Mouse (Mus musculus) intestine, embryonic 14.5 days (tissue): ENCODE measurements around the gene Kcnh1. TPM values are rescaled to one million over a fixed set of nuclear protein-coding genes. Genes with fewer than 3 reads are reported as not detected.

ENCODE experiments used
- ATAC-seq: fragments of 200-750 bp; cut with Nextera tagmentation; replicated peaks from 2 replicates; pipeline ENCODE4 v1.8.0; 2017; ENCODE audit warnings: low read depth, moderate number of reproducible peaks, moderate TSS enrichment, moderate library complexity; ENCODE audit not compliant: low FRiP score, low TSS enrichment
- DNase-seq: peaks from one replicate; pipeline ENCODE4 v3.0.0-alpha.2; 2018; ENCODE audit warnings: low spot score
- H3K27ac ChIP-seq: fragments of 300-500 bp; sonication (generic); 2 replicates; pipeline ENCODE4 v1.5.1; 2014; ENCODE audit warnings: low read depth, mild to moderate bottlenecking, control low read depth
- H3K27me3 ChIP-seq: fragments of 300-500 bp; sonication (generic); replicated peaks from 2 replicates; pipeline ENCODE4 v1.6.1; 2014; ENCODE audit warnings: low read length, control low read depth; ENCODE audit not compliant: control insufficient read depth, insufficient read depth
- H3K36me3 ChIP-seq: fragments of 300-500 bp; sonication (generic); 2 replicates; pipeline ENCODE4 v1.6.1; 2014; ENCODE audit warnings: low read length, control low read depth; ENCODE audit not compliant: control insufficient read depth, insufficient read depth
- H3K4me1 ChIP-seq: fragments of 300-500 bp; sonication (generic); replicated peaks from 2 replicates; pipeline ENCODE4 v1.6.1; 2014; ENCODE audit warnings: low read length, control low read depth, mixed read lengths; ENCODE audit not compliant: control insufficient read depth, insufficient read depth
- H3K4me2 ChIP-seq: fragments of 300-500 bp; sonication (generic); 2 replicates; pipeline ENCODE4 v1.6.1; 2014; ENCODE audit warnings: low read length
- H3K4me3 ChIP-seq: fragments of 300-500 bp; sonication (generic); 2 replicates; pipeline ENCODE4 v1.5.1; 2014; ENCODE audit warnings: low read depth, low read length, control low read depth, mixed read lengths
- H3K9ac ChIP-seq: fragments of 300-500 bp; sonication (generic); 2 replicates; pipeline ENCODE4 v1.6.1; 2014; ENCODE audit warnings: mild to moderate bottlenecking, low read length
- H3K9me3 ChIP-seq: fragments of 300-500 bp; sonication (generic); 2 replicates; pipeline ENCODE4 v1.6.1; 2016; ENCODE audit warnings: low read length, control low read depth; ENCODE audit not compliant: control insufficient read depth
- WGBS: fragments of 180-500 bp; shearing (Covaris S2); extraction: QIAGEN DNeasy Blood & Tissue Kit; methylation state at CpG from one replicate; pipeline ENCODE4 v1.1.7; 2014; 5-methylcytosine and 5-hydroxymethylcytosine counted together
- polyA plus RNA-seq: library from polyadenylated mRNA; unstranded; fragments of >200 nt; fragmentation: Nextera tagmentation; extraction: Ambion mirVana; gene quantifications from 2 replicates; pipeline ENCODE4 v1.2.1, GENCODE M21; 2014

Kcnh1 gene
- polyA plus RNA-seq, 1 experiment from 2014 or later = 0.85 TPM

DNA sequence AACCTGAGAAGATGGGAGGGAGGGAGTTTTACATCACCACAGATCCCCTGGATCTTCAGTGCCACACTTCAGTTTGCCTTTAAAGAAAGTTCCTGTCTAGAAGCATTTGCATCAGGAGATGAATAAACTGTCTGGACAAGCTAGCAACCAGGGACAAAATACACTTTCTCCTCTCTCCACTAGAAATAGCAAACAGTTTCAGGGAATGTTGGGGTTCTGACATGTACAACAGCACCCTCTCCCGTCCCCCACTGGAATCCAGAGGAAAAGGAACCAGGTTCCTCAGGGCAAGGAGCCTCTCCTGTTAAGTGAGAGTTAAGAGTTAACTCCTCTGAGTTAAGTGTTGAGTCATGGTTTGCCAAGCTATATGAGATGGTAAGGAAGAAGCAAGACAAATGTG is 356.3 kb downstream of the Kcnh1 start:
- no peaks in the 10 kb centered on the region for H3K36me3 ChIP-seq
- H3K9me3 ChIP-seq = no peaks in the 10 kb centered on the region
- WGBS = 34% methylated on average over 1 of the region's 1 CpGs
- no peaks in the 10 kb centered on the region for H3K27me3 ChIP-seq
- ATAC-seq (no peak), DNase-seq (no peak)
- no peak overlapping the region for H3K4me2 ChIP-seq
- H3K4me3 ChIP-seq = no peak overlapping the region
- H3K27ac ChIP-seq = no peak overlapping the region
- H3K9ac ChIP-seq = no peak overlapping the region
- no peaks in the 10 kb centered on the region for H3K4me1 ChIP-seq

DNA sequence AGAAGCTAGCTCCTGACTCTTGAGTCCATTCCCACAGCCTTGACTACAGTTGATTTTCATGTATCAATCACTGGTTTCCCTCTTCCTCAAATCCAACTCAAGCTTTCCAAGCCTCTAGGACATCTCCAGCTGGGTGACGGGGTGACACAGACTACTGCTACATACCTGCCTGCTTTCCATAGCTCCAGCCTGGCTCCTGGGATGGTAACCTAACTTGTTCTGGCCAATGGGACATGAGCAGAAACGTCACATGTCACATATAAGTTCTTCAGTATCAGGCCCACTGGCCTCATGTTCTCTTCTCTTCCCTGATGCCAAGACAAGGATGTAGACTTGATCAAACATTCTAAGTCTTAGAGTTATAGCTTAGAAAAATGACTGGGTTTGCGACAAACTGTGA is 360.0 kb downstream of the Kcnh1 start:
- no peaks in the 10 kb centered on the region for H3K4me1 ChIP-seq
- H3K4me3 ChIP-seq = no peak overlapping the region
- 87% methylated on average over 3 of the region's 3 CpGs for WGBS
- no peak overlapping the region for H3K9ac ChIP-seq
- no peaks in the 10 kb centered on the region for H3K27me3 ChIP-seq
- DNase-seq (no peak), ATAC-seq (no peak)
- no peaks in the 10 kb centered on the region for H3K9me3 ChIP-seq
- no peaks in the 10 kb centered on the region for H3K36me3 ChIP-seq
- H3K27ac ChIP-seq = no peak overlapping the region
- H3K4me2 ChIP-seq = no peak overlapping the region

DNA sequence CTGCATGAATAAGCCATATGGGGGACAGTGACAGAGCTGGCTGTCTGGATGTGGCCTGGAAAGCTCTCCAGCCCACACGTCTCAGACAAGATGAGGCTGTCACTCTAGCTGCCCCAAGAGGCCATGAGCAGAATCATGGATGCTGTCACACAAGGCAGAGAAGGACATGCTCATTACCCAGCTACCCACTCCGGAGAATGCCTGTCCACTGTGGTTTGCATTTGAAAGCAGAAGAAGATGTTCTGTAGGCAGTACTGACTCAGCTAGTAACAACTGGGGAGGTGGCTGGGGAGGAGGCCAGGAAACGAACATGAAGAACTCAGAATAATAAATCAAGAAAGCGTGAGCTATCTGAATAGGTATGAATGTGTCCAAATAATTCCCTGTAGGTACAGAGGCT is 364.9 kb downstream of the Kcnh1 start:
- Histone ChIP-seq H3K4me3 (no peak overlapping the region), H3K27me3 (no peaks in the 10 kb centered on the region), H3K9me3 (no peaks in the 10 kb centered on the region), H3K9ac (no peak overlapping the region), H3K4me2 (no peak overlapping the region), H3K36me3 (no peaks in the 10 kb centered on the region), H3K4me1 (no peaks in the 10 kb centered on the region), H3K27ac (no peak overlapping the region)
- 71% methylated on average over 4 of the region's 4 CpGs for WGBS
- DNase-seq (no peak), ATAC-seq (no peak)

DNA sequence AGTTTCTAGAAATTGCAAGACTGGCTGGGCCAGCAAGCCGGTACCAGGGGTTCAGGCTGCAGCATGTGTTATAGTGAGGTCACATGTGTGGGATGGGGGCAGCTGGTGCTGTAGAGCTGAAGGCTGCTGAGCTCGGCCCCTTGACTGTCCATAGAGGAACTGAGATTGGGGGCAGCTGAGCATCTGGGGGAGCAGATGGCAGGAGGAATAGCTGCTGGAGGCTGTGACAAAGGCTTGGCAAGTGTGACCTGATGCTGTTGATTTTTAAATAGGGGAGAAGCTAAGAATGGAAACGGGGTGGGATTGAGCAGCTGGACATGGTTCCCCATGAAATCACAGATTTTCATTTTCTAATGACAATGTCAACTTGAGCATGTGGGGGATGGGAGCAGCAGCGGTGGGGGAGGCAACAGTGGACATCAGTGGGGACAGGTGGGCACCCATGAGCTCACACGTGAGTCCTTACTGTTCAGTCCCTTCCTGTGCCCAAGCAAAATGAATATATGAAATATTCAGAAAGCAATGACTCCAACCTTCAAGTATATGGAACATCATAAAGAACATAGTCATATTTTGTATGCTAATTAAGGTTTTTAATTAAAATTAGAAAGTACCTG is 367.5 kb downstream of the Kcnh1 start:
- H3K27ac ChIP-seq = no peak overlapping the region

DNA sequence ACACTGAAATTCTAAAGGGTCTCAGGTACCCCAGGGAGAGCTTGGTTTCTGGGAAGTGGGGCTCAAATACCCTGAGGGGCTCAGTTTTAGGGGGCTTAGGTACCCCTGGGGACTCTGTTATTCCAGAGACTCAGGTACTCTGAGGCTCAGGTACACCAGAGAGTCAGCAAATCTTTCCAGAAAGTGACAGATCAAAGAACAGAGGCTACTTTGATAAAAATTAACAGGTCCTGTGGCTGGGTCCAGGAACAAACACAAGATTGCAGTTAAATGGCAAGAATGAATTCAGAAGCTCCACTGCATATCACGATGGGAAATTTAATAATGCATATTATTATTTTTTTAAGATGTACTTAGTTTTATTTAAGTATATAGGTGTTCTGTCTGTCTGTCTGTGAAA is 368.8 kb downstream of the Kcnh1 start:
- H3K4me3 ChIP-seq = no peak overlapping the region
- H3K27me3 ChIP-seq = no peaks in the 10 kb centered on the region
- H3K4me2 ChIP-seq = no peak overlapping the region
- no peaks in the 10 kb centered on the region for H3K9me3 ChIP-seq
- no peaks in the 10 kb centered on the region for H3K36me3 ChIP-seq
- no peak for ATAC-seq
- no peak overlapping the region for H3K9ac ChIP-seq
- DNase-seq = no peak
- 80% methylated on average over 1 of the region's 1 CpGs for WGBS
- H3K27ac ChIP-seq = no peak overlapping the region
- H3K4me1 ChIP-seq = no peaks in the 10 kb centered on the region

More for the DNA sequence above, 367.5 kb downstream of the Kcnh1 start:
- Histone ChIP-seq H3K27me3 (no peaks in the 10 kb centered on the region), H3K4me3 (no peak overlapping the region), H3K4me2 (no peak overlapping the region), H3K4me1 (no peaks in the 10 kb centered on the region), H3K36me3 (no peaks in the 10 kb centered on the region), H3K9me3 (no peaks in the 10 kb centered on the region), H3K9ac (no peak overlapping the region)
- DNase-seq (no peak), ATAC-seq (no peak)
- 70% methylated on average over 5 of the region's 5 CpGs for WGBS

Other genes with a start within 250 kb of the Kcnh1 start
- 0.30 and 0.31 TPM in 2 replicates for gene Rd3, start 213.4 kb upstream of the Kcnh1 start, polyA plus RNA-seq
- 21.3 and 26.0 TPM in 2 replicates for gene Traf5, start 98.2 kb upstream of the Kcnh1 start, polyA plus RNA-seq
- gene Rcor3, start 52.7 kb upstream of the Kcnh1 start, polyA plus RNA-seq = 31.1 and 31.3 TPM in 2 replicates